Mouse (Mus musculus) thymus, postnatal 4 days (tissue): Measurements from ENCODE around the gene Gm17124.
"Not testable (repeated sequence)": the region's sequence is repeated elsewhere in the genome, so short reads cannot be mapped to it uniquely, and the experiment has no call there.

Source experiments
- DNase-seq: peaks from one replicate; pipeline ENCODE4 v3.0.0; 2021

Gm17124 gene

DNA sequence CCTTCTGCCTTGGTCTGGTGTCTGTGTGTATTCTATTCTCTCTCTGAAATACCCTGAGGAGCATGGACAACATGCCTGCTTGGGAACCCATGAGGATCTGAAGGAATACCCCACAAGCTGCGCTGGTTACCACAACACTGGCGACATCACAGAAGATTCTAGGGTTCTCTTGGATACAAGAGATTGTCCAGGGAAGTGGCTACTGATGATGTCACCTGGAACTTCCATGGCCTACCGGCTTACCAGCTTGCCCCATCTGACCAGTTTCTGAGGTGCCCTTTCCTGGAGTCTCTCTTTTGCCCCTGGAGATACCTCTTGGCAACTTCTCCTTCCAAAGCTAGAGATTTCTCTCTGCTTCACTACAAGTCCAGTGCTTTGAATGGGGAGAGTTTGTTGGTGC lies at the start of gene Gm17124:
Gene Gm17124 (minus strand): TSS at position 101 of the 400 bp plus-strand sequence.
- DNase-seq = not testable (repeated sequence)

DNA sequence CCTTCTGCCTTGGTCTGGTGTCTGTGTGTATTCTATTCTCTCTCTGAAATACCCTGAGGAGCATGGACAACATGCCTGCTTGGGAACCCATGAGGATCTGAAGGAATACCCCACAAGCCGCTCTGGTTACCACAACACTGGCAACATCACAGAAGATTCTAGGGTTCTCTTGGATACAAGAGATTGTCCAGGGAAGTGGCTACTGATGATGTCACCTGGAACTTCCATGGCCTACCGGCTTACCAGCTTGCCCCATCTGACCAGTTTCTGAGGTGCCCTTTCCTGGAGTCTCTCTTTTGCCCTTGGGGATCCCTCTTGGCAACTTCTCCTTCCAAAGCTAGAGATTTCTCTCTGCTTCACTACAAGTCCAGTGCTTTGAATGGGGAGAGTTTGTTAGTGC lies 42.1 kb upstream of the Gm17124 start, which contains the start of gene Gm3633:
Gene Gm3633 (minus strand): TSS at position 101 of the 400 bp plus-strand sequence.
- not testable (repeated sequence) for DNase-seq
